Mouse (Mus musculus): ENCODE measurements around the gene Gpr15. TPM values are rescaled to one million over a fixed set of nuclear protein-coding genes. Genes with fewer than 3 reads are reported as not detected.

Gpr15 gene
- not detected in 2 replicates for polyA plus RNA-seq (2012; rRNA removed)

DNA sequence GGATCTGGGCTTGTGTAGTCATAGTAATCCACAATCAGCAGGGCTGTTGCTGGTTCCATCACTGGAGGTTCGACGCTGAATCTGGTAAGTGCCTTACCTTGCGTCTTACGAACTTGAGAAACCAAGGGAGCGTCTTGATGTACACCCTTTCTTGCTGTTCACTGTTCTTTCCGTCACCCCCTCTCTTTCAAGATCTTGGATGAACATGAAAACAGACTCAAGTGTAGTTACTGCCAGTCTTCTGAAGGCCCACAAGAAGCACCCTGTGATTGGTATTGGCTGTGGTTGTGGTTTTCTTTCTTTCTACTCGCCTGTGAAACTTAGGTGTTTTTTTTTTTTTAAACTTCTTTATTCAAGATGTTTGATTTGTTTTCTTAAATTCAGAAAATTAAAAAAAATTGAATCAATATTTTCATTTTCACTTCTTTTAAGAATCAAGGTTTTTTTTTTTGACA, at the start of gene Gpr15:
Gene Gpr15, minus strand, starts transcription at position 405 of the 455 bp plus-strand sequence.
- no peak for TF ChIP-seq POLR2A (IDR thresholded peaks at IDR 0.05; ENCODE audit: extremely low read depth, insufficient read depth, low read length)
- TF ChIP-seq CTCF (IDR thresholded peaks at IDR 0.05; ENCODE audit: extremely low read depth, insufficient read depth, low read length): no peak
- H3K4me1 ChIP-seq (ENCODE audit: control insufficient read depth, insufficient read depth, low read length): no peaks in the 10 kb centered on the region
- H3K4me3 ChIP-seq (ENCODE audit: insufficient read depth, low read length): no peak within 1 kb of the TSS
- H3K27ac ChIP-seq (ENCODE audit: insufficient read depth, low read length): no peak within 1 kb of the TSS

GRCm38 (mm10) chr16:58763076-58763475, 44.2 kb upstream of the Gpr15 start, which contains the start of gene Olfr172:
Gene Olfr172 (minus strand): TSS chr16:58763176.
- no peaks in the 10 kb centered on the region for H3K4me1 ChIP-seq (ENCODE audit: control insufficient read depth, insufficient read depth, low read length)
- no peak within 1 kb of the TSS for H3K4me3 ChIP-seq (ENCODE audit: insufficient read depth, low read length)
- H3K27ac ChIP-seq (ENCODE audit: insufficient read depth, low read length): no peak within 1 kb of the TSS
- TF ChIP-seq CTCF (IDR thresholded peaks at IDR 0.05; ENCODE audit: extremely low read depth, insufficient read depth, low read length) (no peak), POLR2A (IDR thresholded peaks at IDR 0.05; ENCODE audit: extremely low read depth, insufficient read depth, low read length) (no peak)

DNA sequence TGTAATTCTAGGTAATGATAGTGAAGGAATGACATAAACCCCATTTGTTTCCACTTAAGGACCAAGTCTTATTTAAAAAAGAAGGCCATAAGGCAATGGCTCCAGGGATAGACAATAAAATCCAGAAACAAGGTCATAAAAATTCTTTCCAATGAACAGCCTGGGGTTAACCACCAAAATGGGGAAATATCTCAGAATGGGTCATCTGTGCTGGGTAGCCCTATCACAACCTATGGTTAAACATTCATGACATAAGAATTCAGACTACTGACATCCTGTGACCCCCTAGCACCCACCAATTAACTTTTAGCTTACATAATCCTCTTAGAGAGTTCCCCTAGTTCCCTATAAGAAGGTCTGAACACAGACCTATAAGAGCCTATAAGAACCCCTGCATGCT, 37.3 kb upstream of the Gpr15 start:
- no peak overlapping the region for H3K4me3 ChIP-seq (ENCODE audit: insufficient read depth, low read length)
- H3K27ac ChIP-seq (ENCODE audit: insufficient read depth, low read length): no peak overlapping the region
- no peaks in the 10 kb centered on the region for H3K4me1 ChIP-seq (ENCODE audit: control insufficient read depth, insufficient read depth, low read length)
- TF ChIP-seq POLR2A (IDR thresholded peaks at IDR 0.05; ENCODE audit: extremely low read depth, insufficient read depth, low read length) (no peak), CTCF (IDR thresholded peaks at IDR 0.05; ENCODE audit: extremely low read depth, insufficient read depth, low read length) (no peak)

GRCm38 (mm10) chr16:58751314-58751713, 32.4 kb upstream of the Gpr15 start:
- TF ChIP-seq CTCF (IDR thresholded peaks at IDR 0.05; ENCODE audit: extremely low read depth, insufficient read depth, low read length) (peak; percentile 24; the same call in 1 of the 2 replicates), POLR2A (IDR thresholded peaks at IDR 0.05; ENCODE audit: extremely low read depth, insufficient read depth, low read length) (no peak)
- Histone ChIP-seq H3K27ac (ENCODE audit: insufficient read depth, low read length) (no peak overlapping the region), H3K4me3 (ENCODE audit: insufficient read depth, low read length) (no peak overlapping the region), H3K4me1 (ENCODE audit: control insufficient read depth, insufficient read depth, low read length) (no peaks in the 10 kb centered on the region)

- TF ChIP-seq POLR2A (IDR thresholded peaks at IDR 0.05; ENCODE audit: extremely low read depth, insufficient read depth, low read length) (no peak), CTCF (IDR thresholded peaks at IDR 0.05; ENCODE audit: extremely low read depth, insufficient read depth, low read length) (no peak)
- H3K27ac ChIP-seq (ENCODE audit: insufficient read depth, low read length): no peak overlapping the region
- no peak overlapping the region for H3K4me3 ChIP-seq (ENCODE audit: insufficient read depth, low read length)
- no peaks in the 10 kb centered on the region for H3K4me1 ChIP-seq (ENCODE audit: control insufficient read depth, insufficient read depth, low read length)
Observed at GRCm38 (mm10) chr16:58746715-58747114, 27.8 kb upstream of the Gpr15 start.

GRCm38 (mm10) chr16:58740751-58741150, 21.9 kb upstream of the Gpr15 start:
- TF ChIP-seq POLR2A (IDR thresholded peaks at IDR 0.05; ENCODE audit: extremely low read depth, insufficient read depth, low read length) (no peak), CTCF (IDR thresholded peaks at IDR 0.05; ENCODE audit: extremely low read depth, insufficient read depth, low read length) (no peak)
- Histone ChIP-seq H3K4me1 (ENCODE audit: control insufficient read depth, insufficient read depth, low read length) (no peaks in the 10 kb centered on the region), H3K27ac (ENCODE audit: insufficient read depth, low read length) (no peak overlapping the region), H3K4me3 (ENCODE audit: insufficient read depth, low read length) (no peak overlapping the region)

- no peaks in the 10 kb centered on the region for H3K4me1 ChIP-seq (ENCODE audit: control insufficient read depth, insufficient read depth, low read length)
- no peak overlapping the region for H3K27ac ChIP-seq (ENCODE audit: insufficient read depth, low read length)
- TF ChIP-seq POLR2A (IDR thresholded peaks at IDR 0.05; ENCODE audit: extremely low read depth, insufficient read depth, low read length) (no peak), CTCF (IDR thresholded peaks at IDR 0.05; ENCODE audit: extremely low read depth, insufficient read depth, low read length) (no peak)
- no peak overlapping the region for H3K4me3 ChIP-seq (ENCODE audit: insufficient read depth, low read length)
Observed at GRCm38 (mm10) chr16:58738800-58739199, 19.9 kb upstream of the Gpr15 start.

GRCm38 (mm10) chr16:58738205-58738604, 19.3 kb upstream of the Gpr15 start:
- TF ChIP-seq POLR2A (IDR thresholded peaks at IDR 0.05; ENCODE audit: extremely low read depth, insufficient read depth, low read length) (no peak), CTCF (IDR thresholded peaks at IDR 0.05; ENCODE audit: extremely low read depth, insufficient read depth, low read length) (no peak)
- no peak overlapping the region for H3K27ac ChIP-seq (ENCODE audit: insufficient read depth, low read length)
- H3K4me3 ChIP-seq (ENCODE audit: insufficient read depth, low read length): no peak overlapping the region
- no peaks in the 10 kb centered on the region for H3K4me1 ChIP-seq (ENCODE audit: control insufficient read depth, insufficient read depth, low read length)

DNA sequence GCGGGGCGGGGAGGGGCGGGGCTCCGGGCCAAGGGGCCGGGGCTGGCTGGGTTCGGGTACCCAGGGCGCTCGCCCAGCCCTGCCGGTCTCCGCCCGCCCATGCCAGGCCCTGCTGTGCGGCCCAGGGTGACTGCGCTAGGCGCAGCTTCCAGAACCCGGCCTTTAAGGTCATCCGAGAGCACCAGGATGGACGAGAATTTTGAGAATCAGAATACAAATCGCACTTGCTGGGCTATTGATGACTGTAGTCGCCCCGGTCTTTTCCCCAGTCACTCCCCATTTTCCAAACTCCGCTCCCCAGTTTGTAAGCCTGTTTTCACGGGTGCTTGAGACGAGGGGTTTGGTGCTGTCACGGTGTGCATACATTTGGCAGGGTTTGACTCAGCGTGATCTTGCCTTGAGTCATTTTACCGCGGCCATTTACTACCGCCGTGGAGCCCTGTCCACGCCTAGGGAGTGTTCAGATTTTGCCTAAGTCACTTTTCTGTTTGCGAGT, 9.4 kb upstream of the Gpr15 start:
- TF ChIP-seq CTCF (IDR thresholded peaks at IDR 0.05; ENCODE audit: extremely low read depth, insufficient read depth, low read length) (no peak), POLR2A (IDR thresholded peaks at IDR 0.05; ENCODE audit: extremely low read depth, insufficient read depth, low read length) (no peak)
- Histone ChIP-seq H3K4me3 (ENCODE audit: insufficient read depth, low read length) (peak overlapping the region; percentile 90), H3K27ac (ENCODE audit: insufficient read depth, low read length) (no peak overlapping the region), H3K4me1 (ENCODE audit: control insufficient read depth, insufficient read depth, low read length) (peaks cover 3% of the 10 kb centered on the region; the same call in 1 of the 2 replicates)

GRCm38 (mm10) chr16:58727477-58728131, 8.7 kb upstream of the Gpr15 start, which contains the start of gene Cldnd1:
Gene Cldnd1 (plus strand): TSS chr16:58727910.
- peak within 1 kb of the TSS; percentile 90 for H3K4me3 ChIP-seq (ENCODE audit: insufficient read depth, low read length)
- peaks cover 3% of the 10 kb centered on the region; the same call in 1 of the 2 replicates for H3K4me1 ChIP-seq (ENCODE audit: control insufficient read depth, insufficient read depth, low read length)
- no peak within 1 kb of the TSS for H3K27ac ChIP-seq (ENCODE audit: insufficient read depth, low read length)
- TF ChIP-seq POLR2A (IDR thresholded peaks at IDR 0.05; ENCODE audit: extremely low read depth, insufficient read depth, low read length) (peak; percentile 64; the same call in 1 of the 2 replicates), CTCF (IDR thresholded peaks at IDR 0.05; ENCODE audit: extremely low read depth, insufficient read depth, low read length) (no peak)
